ENCODE assay signal across 13 mouse cellular contexts in genomic region chr11:114576803-114577202, GRCm38 (mm10).
DNase-seq lines count a peak whose midpoint lies in the region; ATAC-seq and TF ChIP-seq lines count a peak whose summit lies in the region.
"Had no signal": no experiment of that assay in that cellular context is flagged by ENCODE, and none has a peak within 500 bp of the region (broad histone marks: within the 10 kb centered on the region; RNA-seq: fewer than 3 reads in every experiment).

No protein-coding gene starts in this region.

- no peaks in the 10 kb centered on the region for H3K27me3 ChIP-seq in ES-Bruce4 (ENCODE audit: control insufficient read depth, insufficient read depth, low read length, poor library complexity, severe bottlenecking)
- H3K27me3 ChIP-seq in stomach, postnatal 0 days (ENCODE audit: control insufficient read depth, insufficient read depth, low read length): no peaks in the 10 kb centered on the region
- H3K27me3 ChIP-seq: embryonic facial prominence, embryonic 15.5 days had no signal

- TF ChIP-seq EP300 in ES-Bruce4 (IDR thresholded peaks at IDR 0.05; ENCODE audit: insufficient read depth, low read depth, low read length): no peak
- no peak for TF ChIP-seq EP300 in stomach, postnatal 0 days (optimal IDR thresholded peaks at IDR 0.05)

- no peak overlapping the region for H3K4me3 ChIP-seq in left cerebral cortex, adult 2 months
- no peak overlapping the region for H3K4me3 ChIP-seq in ES-Bruce4 (ENCODE audit: low read depth, low read length)
- H3K4me3 ChIP-seq in stomach, postnatal 0 days (ENCODE audit: low read depth, low read length): no peak overlapping the region
- H3K4me3 ChIP-seq: embryonic facial prominence, embryonic 15.5 days; megakaryocyte, embryonic 14.5 days had no signal

- H3K9me3 ChIP-seq in ES-Bruce4 (replicated peaks; ENCODE audit: control insufficient read depth, insufficient read depth, low read length, poor library complexity, severe bottlenecking): no peaks in the 10 kb centered on the region
- H3K9me3 ChIP-seq in stomach, postnatal 0 days (ENCODE audit: control insufficient read depth, low read length): no peaks in the 10 kb centered on the region

- no peak overlapping the region for H3K27ac ChIP-seq in left cerebral cortex, adult 2 months
- H3K27ac ChIP-seq in ES-Bruce4 (ENCODE audit: insufficient read depth, low read length): no peak overlapping the region
- no peak overlapping the region for H3K27ac ChIP-seq in stomach, postnatal 0 days (replicated peaks)
- H3K27ac ChIP-seq: embryonic facial prominence, embryonic 15.5 days had no signal

- H3K36me3 ChIP-seq in ES-Bruce4 (ENCODE audit: control insufficient read depth, insufficient read depth, low read length, poor library complexity, severe bottlenecking): no peaks in the 10 kb centered on the region
- H3K36me3 ChIP-seq in stomach, postnatal 0 days (ENCODE audit: control insufficient read depth, insufficient read depth, low read length): no peaks in the 10 kb centered on the region
- H3K36me3 ChIP-seq: embryonic facial prominence, embryonic 15.5 days had no signal

- DNase-seq in left cerebral cortex, adult 2 months (ENCODE audit: extremely low spot score in 1 of 2, low spot score in 2 of 2): no peak
- DNase-seq in left cerebral cortex, adult 18-20 months (ENCODE audit: low spot score in 2 of 2): no peak
- DNase-seq in c-Kit-positive CD71-positive TER-119-positive erythroid progenitor cells, embryonic 14.5 days (ENCODE audit: low spot score): peak; percentile 19
- DNase-seq in stomach, postnatal 0 days (ENCODE audit: low spot score): no peak
- DNase-seq in frontal cortex, postnatal 14 days (ENCODE audit: low spot score in 2 of 2): no peak
- no peak for DNase-seq in cerebellum, adult 11 months
- DNase-seq: gastrocnemius, postnatal 10 days; heart, postnatal 14 days; kidney, postnatal 10 days had no signal

- TF ChIP-seq CTCF in left cerebral cortex, adult 2 months (IDR thresholded peaks at IDR 0.05): peak; percentile 31
- TF ChIP-seq CTCF in ES-Bruce4 (IDR thresholded peaks at IDR 0.05; ENCODE audit: low read depth, low read length): peak; percentile 69
- peak; percentile 39; the same call in 1 of the 2 replicates for TF ChIP-seq CTCF in stomach, postnatal 0 days (IDR thresholded peaks at IDR 0.05; ENCODE audit: low read depth)

- no peak overlapping the region for H3K4me2 ChIP-seq in stomach, postnatal 0 days (replicated peaks; ENCODE audit: low read depth)
- H3K4me2 ChIP-seq: embryonic facial prominence, embryonic 15.5 days had no signal

- intact Hi-C loops in left cerebral cortex, adult 2 months (cut with DNase I): no loop called here

- H3K4me1 ChIP-seq in ES-Bruce4 (ENCODE audit: control insufficient read depth, insufficient read depth, low read length): peaks cover 1% of the 10 kb centered on the region
- H3K4me1 ChIP-seq in stomach, postnatal 0 days (replicated peaks; ENCODE audit: control insufficient read depth, insufficient read depth): no peaks in the 10 kb centered on the region
- H3K4me1 ChIP-seq: embryonic facial prominence, embryonic 15.5 days had no signal

- no peak for ATAC-seq in stomach, postnatal 0 days (ENCODE audit: low FRiP score, low TSS enrichment)
- ATAC-seq in erythroblast, adult 5-6 weeks (replicated peaks; ENCODE audit: low FRiP score, poor library complexity, severe bottlenecking): no peak; the same call in 1 of the 2 replicates

- WGBS in stomach, postnatal 0 days: 82% methylated on average over 8 of the region's 8 CpGs

- H3K9ac ChIP-seq in ES-Bruce4 (ENCODE audit: low read depth, poor library complexity, severe bottlenecking): no peak overlapping the region
- no peak overlapping the region for H3K9ac ChIP-seq in stomach, postnatal 0 days (ENCODE audit: low read length)
- H3K9ac ChIP-seq: embryonic facial prominence, embryonic 15.5 days had no signal

- TF ChIP-seq POLR2A in ES-Bruce4 (IDR thresholded peaks at IDR 0.05; ENCODE audit: insufficient read depth, low read length): no peak
